Mouse (Mus musculus) myocyte (in vitro differentiated cells): ENCODE measurements at regions not wholly inside any gene's neighbourhood (a gene's known extent, or its start where the extent isn't known, plus 50 kb on each side); places are given as distances from the start of the nearest gene placed in this dataset.

ENCODE experiments used
- H3K27me3 ChIP-seq: one replicate; pipeline ENCODE4 v1.6.1; 2011; ENCODE audit not compliant: control insufficient read depth, insufficient read depth, insufficient read length
- H3K36me3 ChIP-seq: one replicate; pipeline ENCODE4 v1.6.1; 2011; ENCODE audit not compliant: control insufficient read depth, insufficient read depth
- H3K4me2 ChIP-seq: one replicate; pipeline ENCODE4 v1.6.1; 2011; ENCODE audit warnings: low read depth, control low read depth
- H3K4me3 ChIP-seq: one replicate; pipeline ENCODE4 v1.5.1; 2011; ENCODE audit warnings: mild to moderate bottlenecking, control low read depth, moderate library complexity
- H3K79me2 ChIP-seq: one replicate; pipeline ENCODE4 v1.6.1; 2011; ENCODE audit not compliant: control insufficient read depth, insufficient read depth
- H3ac ChIP-seq: one replicate; pipeline ENCODE4 v1.6.1; 2011; ENCODE audit not compliant: control insufficient read depth, insufficient read length
- CEBPB ChIP-seq: IDR thresholded peaks from 2 replicates; pipeline ENCODE4 v1.6.1; 2011; ENCODE audit warnings: mild to moderate bottlenecking, moderate library complexity; ENCODE audit not compliant: poor library complexity, insufficient read depth, severe bottlenecking
- E2F4 ChIP-seq: IDR thresholded peaks from one replicate; pipeline ENCODE4 v1.6.1; 2011; ENCODE audit warnings: mild to moderate bottlenecking, control low read depth, moderate library complexity; ENCODE audit not compliant: insufficient read depth
- MAX ChIP-seq: IDR thresholded peaks from one replicate; pipeline ENCODE4 v1.6.1; 2011; ENCODE audit warnings: low read depth, mild to moderate bottlenecking, control low read depth
- MYOD1 ChIP-seq, 3 experiments: IDR thresholded peaks; one replicate each; pipeline ENCODE4 v1.6.1; 2011; ENCODE audit warnings: control low read depth in 2 of 3, low read depth in 2 of 3, mild to moderate bottlenecking in 2 of 3, moderate library complexity in 1 of 3; ENCODE audit not compliant: insufficient read length in 2 of 3, control insufficient read depth in 1 of 3
- MYOG ChIP-seq, 3 experiments: IDR thresholded peaks; one replicate each; pipeline ENCODE4 v1.6.1; 2011; ENCODE audit warnings: control low read depth in 2 of 3, low read depth in 2 of 3, mild to moderate bottlenecking in 2 of 3; ENCODE audit not compliant: insufficient read length in 2 of 3, control insufficient read depth in 1 of 3, insufficient read depth in 1 of 3
- POLR2A ChIP-seq: IDR thresholded peaks from one replicate; pipeline ENCODE4 v1.6.1; 2011; ENCODE audit warnings: low read depth, mild to moderate bottlenecking, control low read depth, moderate library complexity; ENCODE audit not compliant: insufficient read length
- POLR2AphosphoS2 ChIP-seq: IDR thresholded peaks from one replicate; pipeline ENCODE4 v1.6.1; 2011; ENCODE audit warnings: low read depth, control low read depth; ENCODE audit not compliant: insufficient read length
- REST ChIP-seq: IDR thresholded peaks from one replicate; pipeline ENCODE4 v1.6.1; 2011; ENCODE audit warnings: mild to moderate bottlenecking, control low read depth, moderate library complexity; ENCODE audit not compliant: insufficient read depth, insufficient read length
- SRF ChIP-seq: IDR thresholded peaks from one replicate; pipeline ENCODE4 v1.6.1; 2011; ENCODE audit warnings: low read depth; ENCODE audit not compliant: control insufficient read depth, insufficient read length
- TCF12 ChIP-seq: IDR thresholded peaks from one replicate; pipeline ENCODE4 v1.6.1; 2011; ENCODE audit warnings: mild to moderate bottlenecking, control low read depth; ENCODE audit not compliant: poor library complexity, insufficient read depth, severe bottlenecking
- TCF3 ChIP-seq: IDR thresholded peaks from one replicate; pipeline ENCODE4 v1.6.1; 2011; ENCODE audit warnings: low read depth, control low read depth; ENCODE audit not compliant: insufficient read length
- USF1 ChIP-seq: IDR thresholded peaks from one replicate; pipeline ENCODE4 v1.6.1; 2011; ENCODE audit warnings: low read depth, mild to moderate bottlenecking, control low read depth, moderate library complexity

DNA sequence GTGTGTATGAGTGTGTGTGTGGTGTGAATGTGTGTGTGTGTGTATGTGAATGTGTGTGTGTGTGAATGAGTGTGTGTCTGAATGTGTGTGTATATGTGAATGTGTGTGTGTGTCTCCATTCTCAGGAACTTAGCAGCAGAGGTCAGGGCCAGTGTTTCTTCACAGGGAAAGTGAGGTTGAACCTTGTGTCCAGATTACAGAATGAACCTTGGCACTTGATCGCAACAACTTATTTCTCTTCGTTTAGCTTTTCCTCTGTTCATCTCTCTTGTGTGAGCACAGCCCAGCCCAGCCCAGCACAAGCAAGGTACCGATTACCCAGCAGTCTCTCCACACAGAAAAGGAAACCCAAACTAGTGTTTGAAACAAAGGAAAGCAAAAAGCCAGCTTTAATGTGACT, 249.7 kb downstream of the Foxo1 start:
- Histone ChIP-seq H3K79me2 (no peaks in the 10 kb centered on the region), H3K36me3 (no peaks in the 10 kb centered on the region), H3K4me3 (no peak overlapping the region), H3K4me2 (no peak overlapping the region), H3K27me3 (no peaks in the 10 kb centered on the region), H3ac (no peak overlapping the region)
- no peak for TF ChIP-seq SRF
- no peak for TF ChIP-seq USF1
- no peak for TF ChIP-seq POLR2AphosphoS2
- no peak for TF ChIP-seq MAX
- no peak for TF ChIP-seq TCF12
- no peak for TF ChIP-seq MYOD1 (IDR thresholded peaks at IDR 0.05; ENCODE audit: control insufficient read depth in 1 of 3, insufficient read length in 2 of 3, low read depth in 2 of 3)

DNA sequence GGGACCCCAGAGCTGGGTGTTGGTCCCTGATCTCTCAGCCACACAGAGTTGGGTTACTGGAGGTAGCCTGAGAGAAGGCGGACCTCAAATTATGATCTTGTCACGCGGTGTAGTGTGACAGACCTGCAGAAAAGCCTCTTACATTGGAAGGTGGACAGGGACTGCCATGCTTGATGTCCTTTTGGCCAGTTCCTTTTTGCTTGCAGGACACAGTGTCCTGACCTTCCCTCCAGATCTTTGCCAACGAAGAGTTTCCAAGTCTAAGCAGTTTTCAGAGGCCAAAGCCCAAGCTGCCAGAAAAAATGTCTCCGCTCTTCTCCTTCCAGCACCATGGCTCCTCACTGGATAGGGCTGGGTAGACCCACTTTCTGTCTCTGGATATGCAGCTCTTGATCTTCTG, 248.6 kb downstream of the Foxo1 start:
- Histone ChIP-seq H3K79me2 (no peaks in the 10 kb centered on the region), H3K4me2 (no peak overlapping the region), H3K4me3 (no peak overlapping the region), H3K27me3 (no peaks in the 10 kb centered on the region), H3ac (no peak overlapping the region), H3K36me3 (no peaks in the 10 kb centered on the region)
- TF ChIP-seq MYOD1 (IDR thresholded peaks at IDR 0.05; ENCODE audit: control insufficient read depth in 1 of 3, insufficient read length in 2 of 3, low read depth in 2 of 3) (no peak), MAX (no peak), POLR2A (no peak), CEBPB (no peak), TCF12 (no peak)

DNA sequence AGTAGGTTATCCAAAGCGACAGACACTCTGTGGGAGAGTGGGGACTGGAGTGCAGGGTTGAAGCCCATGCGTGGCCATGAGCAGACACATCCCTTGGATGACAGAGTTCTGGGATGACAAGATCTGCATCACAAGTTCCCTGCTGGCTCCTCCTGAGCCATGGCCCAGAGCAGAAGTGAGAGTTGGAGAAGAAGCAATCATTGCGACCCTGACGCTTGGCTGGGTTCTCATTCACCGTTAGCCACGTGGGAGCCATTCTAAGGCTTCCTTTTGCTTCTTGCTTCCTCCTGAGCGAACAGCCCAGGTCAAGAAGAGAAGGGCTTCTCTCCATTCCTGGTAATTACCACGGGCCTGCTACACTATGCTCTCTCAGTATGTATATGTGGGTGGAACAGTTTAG, 244.6 kb downstream of the Foxo1 start:
- Histone ChIP-seq H3K4me3 (no peak overlapping the region), H3K79me2 (no peaks in the 10 kb centered on the region), H3K27me3 (no peaks in the 10 kb centered on the region), H3K4me2 (no peak overlapping the region), H3K36me3 (no peaks in the 10 kb centered on the region), H3ac (no peak overlapping the region)
- TF ChIP-seq POLR2A (no peak), TCF3 (no peak), TCF12 (no peak)

DNA sequence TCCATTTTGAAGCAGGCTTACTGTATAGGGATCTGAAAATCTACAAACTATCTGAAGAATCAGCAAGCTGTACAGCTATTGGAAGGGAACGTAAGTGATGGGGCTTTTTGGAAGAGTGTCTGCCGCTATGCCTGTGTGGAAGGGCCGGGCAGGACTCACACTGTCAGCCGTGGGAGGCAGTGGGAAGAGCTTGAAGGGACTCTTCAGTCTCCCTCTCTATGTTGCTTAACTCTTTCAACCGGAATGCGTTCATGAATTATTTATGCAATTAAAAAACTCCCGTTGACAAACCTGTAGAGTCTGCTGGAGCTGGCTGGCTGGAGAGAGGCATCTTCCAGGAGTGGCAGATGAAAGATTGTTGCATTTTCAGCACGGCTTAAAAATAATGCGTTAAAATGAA, 243.4 kb downstream of the Foxo1 start:
- no peaks in the 10 kb centered on the region for H3K36me3 ChIP-seq
- no peak for TF ChIP-seq POLR2AphosphoS2
- TF ChIP-seq CEBPB, result no peak
- TF ChIP-seq TCF12, result no peak
- no peak for TF ChIP-seq POLR2A
- TF ChIP-seq REST, result no peak
- no peak for TF ChIP-seq MAX
- no peak for TF ChIP-seq SRF
- TF ChIP-seq TCF3, result no peak

DNA sequence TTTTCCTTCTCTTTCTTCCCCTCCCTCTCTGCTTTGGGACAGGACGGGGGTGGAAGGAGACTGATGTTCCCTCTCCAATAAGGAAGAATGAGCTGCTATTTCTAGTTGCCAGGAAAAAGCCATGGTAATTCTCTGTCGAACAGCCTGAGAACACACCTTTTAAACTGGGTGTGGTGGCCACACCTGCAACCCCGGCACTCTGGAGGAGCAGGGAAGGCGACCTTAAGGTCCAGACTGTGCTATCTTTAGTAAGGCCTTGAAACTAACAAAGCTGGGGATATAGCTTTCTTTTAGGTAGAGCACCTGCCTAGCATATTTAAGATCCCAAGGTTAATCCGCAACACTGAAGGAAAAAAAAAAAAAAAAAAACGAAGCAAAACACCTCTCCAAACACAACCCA, 242.7 kb downstream of the Foxo1 start:
- TF ChIP-seq USF1 (no peak), POLR2A (no peak), SRF (no peak), E2F4 (no peak), MAX (no peak), TCF3 (no peak), REST (no peak), CEBPB (no peak), MYOD1 (IDR thresholded peaks at IDR 0.05; ENCODE audit: control insufficient read depth in 1 of 3, insufficient read length in 2 of 3, low read depth in 2 of 3) (no peak), MYOG (IDR thresholded peaks at IDR 0.05; ENCODE audit: control insufficient read depth in 1 of 3, insufficient read depth in 1 of 3, insufficient read length in 2 of 3, low read depth in 2 of 3) (no peak), TCF12 (no peak), POLR2AphosphoS2 (no peak)
- Histone ChIP-seq H3K4me3 (no peak overlapping the region), H3K36me3 (no peaks in the 10 kb centered on the region), H3ac (no peak overlapping the region), H3K79me2 (no peaks in the 10 kb centered on the region), H3K4me2 (no peak overlapping the region), H3K27me3 (no peaks in the 10 kb centered on the region)

More for the DNA sequence above, 243.4 kb downstream of the Foxo1 start:
- Histone ChIP-seq H3K79me2 (no peaks in the 10 kb centered on the region), H3K27me3 (no peaks in the 10 kb centered on the region), H3K4me2 (no peak overlapping the region), H3K4me3 (no peak overlapping the region), H3ac (no peak overlapping the region)
